Mouse (Mus musculus) megakaryocyte-erythroid progenitor cell, adult 5-6 weeks (primary cell): ENCODE data around the gene Speg. TPM values are rescaled to one million over a fixed set of nuclear protein-coding genes. Genes with fewer than 3 reads are reported as not detected.

ENCODE experiments used
- ATAC-seq: replicated peaks from 2 replicates; pipeline ENCODE4 v1.8.0; 2016; ENCODE audit warnings: mild to moderate bottlenecking, inconsistent platforms; ENCODE audit not compliant: severe bottlenecking, poor library complexity, low FRiP score, low TSS enrichment
- total RNA-seq, 2 experiments: library from RNA; stranded (forward) in 1 of 2; stranded (reverse) in 1 of 2; fragments of 200-1000, 215-1000 nt in 1 of 2; fragments of >200 nt in 1 of 2; fragmentation: Nextera tagmentation in 1 of 2; gene quantifications; 2 replicates each; pipeline ENCODE4 v1.2.3; 2014 to 2017

The Speg gene
- total RNA-seq, 2 experiments from 2014 or later = not detected

- ATAC-seq = no peak
Observed at GRCm38 (mm10) chr1:75425796-75426471, 50.8 kb downstream of the Speg start.

- peak; percentile 97 for ATAC-seq
Observed at GRCm38 (mm10) chr1:75435475-75436328, 60.6 kb downstream of the Speg start, which contains the start of gene Gmppa. Gmppa (plus strand) TSS chr1:75435930.

- no peak for ATAC-seq
Observed at GRCm38 (mm10) chr1:75438782-75439181, 63.7 kb downstream of the Speg start.

GRCm38 (mm10) chr1:75440661-75441060, 65.6 kb downstream of the Speg start:
- no peak for ATAC-seq

- no peak for ATAC-seq
Observed at GRCm38 (mm10) chr1:75441471-75441996, 66.4 kb downstream of the Speg start.

- no peak for ATAC-seq
Observed at GRCm38 (mm10) chr1:75442171-75442570, 67.1 kb downstream of the Speg start.

GRCm38 (mm10) chr1:75442811-75443210, 67.7 kb downstream of the Speg start:
- no peak for ATAC-seq

GRCm38 (mm10) chr1:75443247-75444024, 68.3 kb downstream of the Speg start:
- no peak for ATAC-seq

- ATAC-seq = no peak
Observed at GRCm38 (mm10) chr1:75444208-75444607, 69.1 kb downstream of the Speg start.

GRCm38 (mm10) chr1:75445141-75445701, 70.1 kb downstream of the Speg start:
- ATAC-seq = peak; percentile 16

GRCm38 (mm10) chr1:75445751-75446611, 70.9 kb downstream of the Speg start:
- peak; percentile 64 for ATAC-seq

GRCm38 (mm10) chr1:75446656-75447055, 71.6 kb downstream of the Speg start:
- ATAC-seq = no peak

- ATAC-seq = no peak
Observed at GRCm38 (mm10) chr1:75447265-75448051, 72.4 kb downstream of the Speg start.

GRCm38 (mm10) chr1:75448052-75448431, 72.9 kb downstream of the Speg start:
- ATAC-seq = no peak

- no peak for ATAC-seq
Observed at GRCm38 (mm10) chr1:75448937-75449336, 73.8 kb downstream of the Speg start.

GRCm38 (mm10) chr1:75449377-75450135, 74.5 kb downstream of the Speg start:
- no peak for ATAC-seq
